Mouse (Mus musculus) monocyte, adult 5-6 weeks (primary cell): ENCODE data around the gene Gtf3c4. TPM values are rescaled to one million over a fixed set of nuclear protein-coding genes. Genes with fewer than 3 reads are reported as not detected.

Source experiments
- ATAC-seq: fragments of 153-309, 156-312 bp; replicated peaks from 2 replicates; pipeline ENCODE4 v1.8.0; 2017; ENCODE audit warnings: mild to moderate bottlenecking; ENCODE audit not compliant: low TSS enrichment, insufficient number of reproducible peaks, severe bottlenecking, poor library complexity, low FRiP score
- total RNA-seq: library from RNA; stranded (forward); fragments of 200-1000, 200-491, 200-594 nt; gene quantifications from 3 replicates; pipeline ENCODE4 v1.2.3, GENCODE M21; 2017

Gtf3c4 gene
- 5.3 to 9.1 TPM (median 6.1 TPM) in 3 replicates for total RNA-seq

DNA sequence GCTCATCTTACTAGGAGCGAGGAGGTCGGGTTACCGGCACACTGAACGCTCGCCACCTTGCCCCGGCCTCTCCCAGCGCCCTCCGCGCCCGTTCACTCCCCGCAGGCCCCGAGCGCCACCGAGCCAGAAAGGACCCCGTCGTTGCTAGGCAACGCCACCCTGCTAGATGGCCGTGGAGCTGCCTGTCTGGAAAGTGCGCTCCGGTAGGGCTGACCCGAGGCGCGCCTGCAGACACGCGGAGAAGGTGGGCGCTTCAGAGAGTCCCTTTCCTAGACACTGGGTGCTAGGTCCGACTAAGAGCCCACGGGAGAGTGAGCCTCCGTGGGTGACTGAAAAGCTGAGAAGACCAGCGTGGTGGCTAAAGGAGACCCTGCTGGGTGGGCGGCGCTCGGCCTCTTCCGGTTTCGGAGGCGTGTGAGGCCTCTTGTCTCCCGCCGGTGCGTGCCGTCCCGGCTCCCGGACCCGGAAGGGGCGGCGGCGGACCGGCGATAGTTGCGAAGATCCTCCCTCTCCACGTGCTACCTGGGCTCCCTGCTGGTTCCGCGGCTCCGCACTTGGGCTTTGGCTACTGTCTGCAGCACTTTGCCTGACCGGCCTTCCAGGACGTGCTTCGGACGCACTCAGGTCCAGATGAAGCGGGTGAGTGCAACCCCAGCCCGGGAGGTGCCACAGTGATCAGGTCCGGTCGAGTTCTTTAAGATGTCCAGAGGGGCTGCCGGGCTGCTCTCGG lies at the start of gene Gtf3c4, which contains the start of gene Ddx31:
Gene Gtf3c4 (minus strand): TSS at position 139 of the 730 bp plus-strand sequence.
Gene Ddx31 (plus strand): TSS at position 185 of the 730 bp plus-strand sequence.
- ATAC-seq, result peak; percentile 98

DNA sequence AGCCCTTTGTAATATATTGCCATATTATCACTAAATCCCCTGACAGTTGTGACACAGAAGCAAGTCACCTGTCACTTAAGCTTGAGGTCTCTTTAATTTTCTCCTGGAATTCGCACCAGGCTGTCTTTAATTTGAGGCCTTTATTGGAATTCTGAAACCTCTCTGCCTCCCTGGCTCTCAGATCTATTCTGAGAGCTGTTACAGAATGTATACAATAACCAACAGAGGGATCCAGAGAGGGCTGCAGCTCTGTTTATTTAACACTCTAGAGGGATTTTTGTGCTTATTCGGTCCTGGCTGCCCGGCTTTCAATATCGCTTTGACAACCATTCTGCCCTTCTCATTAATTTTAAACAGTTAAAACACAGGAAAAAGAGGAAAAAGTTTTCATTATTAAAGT lies 44.8 kb upstream of the Gtf3c4 start:
- ATAC-seq, result no peak

DNA sequence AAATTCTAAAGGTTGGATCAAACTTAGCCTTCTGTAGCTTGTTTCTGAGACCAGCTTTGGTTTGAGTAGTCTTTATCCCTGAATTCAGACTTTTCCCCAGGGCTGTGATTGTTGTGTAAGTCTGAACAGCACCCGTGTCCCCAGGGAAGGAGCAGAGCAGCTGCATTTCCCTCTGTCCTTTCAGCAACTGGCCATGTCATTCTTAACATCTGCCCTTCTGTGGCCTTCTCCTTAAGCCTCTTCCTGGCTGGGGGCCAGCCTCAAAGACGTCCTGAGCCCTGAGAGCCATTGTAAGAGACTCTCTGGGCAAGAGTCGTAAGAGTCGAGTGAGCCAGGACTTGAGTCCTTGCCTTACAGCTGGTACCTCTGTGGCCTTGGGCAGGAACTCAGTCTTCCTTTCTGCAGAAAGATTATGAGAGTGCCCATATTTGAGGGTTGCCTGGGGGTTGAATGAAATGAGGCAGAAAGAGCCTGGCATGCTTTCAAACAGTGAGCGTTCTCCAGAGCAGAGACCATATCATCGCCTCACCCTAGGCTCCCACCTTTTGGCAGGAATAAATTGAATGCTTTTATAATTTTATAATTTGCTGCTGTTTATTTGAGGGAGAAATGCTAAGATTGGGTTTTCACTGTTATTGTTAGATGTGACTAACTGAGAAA lies 42.8 kb upstream of the Gtf3c4 start:
- ATAC-seq, result no peak

- no peak for ATAC-seq
Observed at GRCm38 (mm10) chr2:28882047-28882446, 41.9 kb upstream of the Gtf3c4 start.

- no peak for ATAC-seq
Observed at GRCm38 (mm10) chr2:28881275-28881674, 41.1 kb upstream of the Gtf3c4 start.

- ATAC-seq, result no peak
Observed at GRCm38 (mm10) chr2:28875554-28875953, 35.4 kb upstream of the Gtf3c4 start.

DNA sequence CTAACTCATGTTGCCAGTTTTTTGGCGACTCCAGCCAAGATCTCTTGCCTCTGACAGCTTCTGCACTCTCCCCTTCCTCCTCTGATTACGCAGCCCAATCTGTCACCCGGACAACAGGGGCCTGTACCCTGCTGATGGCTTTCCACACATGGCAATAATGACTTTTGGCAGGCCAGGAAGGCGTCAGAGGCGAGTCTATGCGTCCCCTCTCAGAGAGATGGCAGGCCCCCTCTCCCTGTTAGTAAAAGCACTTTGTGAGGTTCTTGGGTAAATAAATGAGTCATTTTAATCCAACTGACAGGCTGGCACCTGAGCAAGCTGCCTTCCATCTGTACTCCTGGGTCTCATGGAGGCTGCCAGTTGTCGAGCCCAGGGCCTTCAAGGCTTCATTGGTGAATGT lies 27.3 kb upstream of the Gtf3c4 start:
- no peak for ATAC-seq

GRCm38 (mm10) chr2:28863857-28864256 lies 23.7 kb upstream of the Gtf3c4 start:
- ATAC-seq, result no peak

GRCm38 (mm10) chr2:28860678-28861423 lies 20.7 kb upstream of the Gtf3c4 start:
- no peak for ATAC-seq

DNA sequence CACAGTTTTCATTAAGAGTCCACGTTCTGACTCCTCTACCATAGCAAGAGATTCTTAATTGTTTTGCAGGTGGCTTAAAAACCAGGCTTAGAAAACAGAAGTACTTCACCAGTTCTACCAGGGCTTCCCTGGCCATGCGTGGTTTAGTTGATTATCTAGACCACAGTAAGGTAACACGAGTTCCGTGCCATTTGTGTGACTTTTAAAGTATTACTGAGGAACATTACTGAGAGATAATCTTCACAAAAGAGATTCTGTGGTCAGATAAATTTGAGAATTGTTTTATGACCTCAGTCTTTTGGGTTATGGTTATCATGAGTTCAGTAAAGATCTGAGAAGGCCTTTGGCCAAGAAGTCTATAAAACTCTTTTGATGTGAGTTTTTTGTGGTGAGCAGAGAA lies 19.1 kb upstream of the Gtf3c4 start:
- no peak for ATAC-seq

DNA sequence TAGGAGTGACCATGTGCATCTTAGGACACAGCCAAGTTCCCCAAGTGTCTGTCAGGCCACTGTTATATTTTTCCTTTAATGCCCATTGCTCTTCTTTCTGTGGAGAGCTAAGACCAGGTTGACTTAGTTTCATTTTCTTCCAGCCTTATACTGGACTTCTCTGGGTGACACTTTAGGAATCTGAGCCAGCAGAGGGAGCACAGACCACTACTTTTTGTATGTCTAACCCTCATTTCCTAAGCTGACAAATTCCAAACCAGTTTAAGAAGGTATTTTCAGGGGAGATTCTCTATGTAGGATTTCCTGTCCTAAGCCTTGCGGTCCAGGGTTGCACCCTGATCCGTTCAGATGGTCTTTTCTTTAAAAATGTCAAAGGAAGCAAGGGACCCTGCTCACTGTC lies 15.6 kb upstream of the Gtf3c4 start:
- no peak for ATAC-seq

- no peak for ATAC-seq
Observed at GRCm38 (mm10) chr2:28852594-28852993, 12.4 kb upstream of the Gtf3c4 start.

DNA sequence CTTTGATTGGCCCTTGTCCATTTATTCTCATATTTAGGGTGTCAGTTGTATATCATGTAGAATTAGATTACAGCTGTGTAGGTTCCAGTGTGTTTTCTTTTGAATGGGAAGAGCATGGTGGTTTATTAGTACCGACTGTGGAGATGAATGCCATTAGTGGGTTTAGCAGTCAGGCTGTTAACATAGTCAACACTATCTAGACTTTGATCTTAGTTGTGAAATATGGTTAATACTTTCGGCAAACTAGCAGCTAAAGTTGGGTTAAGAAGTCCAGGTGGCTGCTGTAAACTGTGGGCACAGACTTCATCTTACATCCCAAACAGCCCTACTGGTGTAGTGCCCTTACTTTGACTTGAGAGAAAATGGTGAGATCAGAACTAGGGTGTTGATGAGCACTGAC lies 8.7 kb upstream of the Gtf3c4 start:
- ATAC-seq, result no peak

DNA sequence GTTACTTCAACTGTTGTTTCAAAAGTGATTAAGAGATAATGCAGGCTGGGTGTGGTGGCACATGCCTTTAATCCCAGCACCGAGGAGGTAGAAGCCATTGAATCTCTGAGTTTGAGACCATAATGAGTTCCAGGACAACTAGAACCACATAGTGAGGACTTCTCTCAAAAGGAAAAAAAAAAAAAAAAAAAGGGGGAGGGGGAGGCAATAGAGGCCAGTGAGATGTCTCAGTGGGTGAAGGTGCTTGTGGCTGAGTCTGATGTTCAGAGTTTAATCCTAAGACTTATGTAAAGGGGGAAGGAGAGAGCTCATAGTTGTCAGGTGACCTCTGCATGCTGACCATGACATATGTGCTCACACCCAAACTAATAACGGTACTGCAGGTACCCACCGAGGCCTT lies 1.9 kb upstream of the Gtf3c4 start:
- no peak for ATAC-seq

- peak; percentile 10; the same call in 1 of the 2 replicates for ATAC-seq
Observed at GRCm38 (mm10) chr2:28839501-28840221, 499 bp downstream of the Gtf3c4 start.

DNA sequence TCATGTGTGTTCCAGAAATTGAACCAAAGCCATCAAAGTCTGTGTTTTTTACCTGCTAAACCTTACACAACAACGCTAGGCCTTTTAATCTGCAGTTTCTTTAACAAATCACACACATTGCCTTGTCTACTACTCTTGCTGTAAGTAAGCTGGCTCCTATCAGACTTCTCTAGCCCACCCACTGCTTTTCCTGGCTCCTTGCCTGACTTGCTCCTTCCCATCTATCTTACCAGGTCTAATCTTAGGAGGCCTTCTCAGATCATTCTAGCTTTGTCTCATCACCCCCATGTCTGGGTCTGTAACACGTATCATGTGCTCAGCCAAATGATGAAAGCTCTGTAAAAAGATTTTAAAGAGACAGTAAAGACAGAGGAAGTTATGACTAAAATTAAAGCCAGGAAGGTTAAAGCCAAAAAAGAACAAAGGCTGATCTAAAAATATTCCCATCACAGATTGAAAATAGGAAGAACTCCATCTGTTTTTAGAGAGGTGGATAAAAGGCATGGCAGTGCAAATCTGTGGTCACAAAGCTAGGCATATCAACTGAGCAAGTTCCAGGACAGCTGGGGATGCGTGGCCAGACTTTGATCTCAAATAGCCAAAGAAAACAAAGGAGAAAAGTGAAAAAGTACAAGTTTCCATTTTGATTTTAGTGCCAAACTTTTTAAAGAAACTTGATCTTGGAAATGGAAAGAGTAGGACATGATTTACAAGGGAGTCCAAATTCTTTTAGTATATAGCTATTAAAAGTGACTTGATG lies 3.8 kb downstream of the Gtf3c4 start:
- ATAC-seq, result no peak

DNA sequence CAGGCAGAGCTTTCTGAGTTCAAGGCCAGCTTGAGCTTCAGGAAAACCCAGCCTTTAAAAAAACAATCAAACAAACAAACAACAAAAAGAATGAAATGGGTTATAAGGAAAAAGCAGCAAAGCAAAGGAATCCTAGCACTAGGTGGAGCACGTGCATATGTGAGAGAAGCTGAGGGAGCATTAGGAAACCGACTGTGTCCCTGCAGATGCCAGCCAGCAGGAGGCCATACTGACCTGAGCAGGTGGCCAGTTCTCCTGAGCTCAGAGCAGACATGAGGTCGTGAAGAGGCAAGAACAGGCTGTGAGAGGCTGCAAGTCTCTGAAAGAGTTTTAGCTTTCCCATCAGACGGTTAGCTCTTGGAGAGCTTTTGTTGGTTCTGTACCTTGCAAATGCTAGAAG lies 10.9 kb downstream of the Gtf3c4 start:
- ATAC-seq, result no peak

GRCm38 (mm10) chr2:28818866-28819265 lies 21.3 kb downstream of the Gtf3c4 start:
- no peak for ATAC-seq
